Mouse (Mus musculus) neural tube, embryonic 11.5 days (tissue): ENCODE measurements around the gene Snrpd2. TPM values are rescaled to one million over a fixed set of nuclear protein-coding genes. Genes with fewer than 3 reads are reported as not detected.

Experiments
- ATAC-seq: fragments of 200-750 bp; cut with Nextera tagmentation; 2 replicates; pipeline ENCODE4 v1.8.0; 2017; ENCODE audit warnings: moderate number of reproducible peaks, mild to moderate bottlenecking, moderate TSS enrichment, moderate library complexity; ENCODE audit not compliant: insufficient read depth, low FRiP score, low TSS enrichment
- DNase-seq: peaks from one replicate; pipeline ENCODE4 v3.0.0-alpha.2; 2015; ENCODE audit warnings: low spot score
- H3K27ac ChIP-seq: fragments of 300-500 bp; sonication (generic); 2 replicates; pipeline ENCODE4 v1.5.1; 2014; ENCODE audit warnings: low read depth, mild to moderate bottlenecking, low read length
- H3K27me3 ChIP-seq: fragments of 300-500 bp; sonication (generic); 2 replicates; pipeline ENCODE4 v1.6.1; 2014; ENCODE audit warnings: mild to moderate bottlenecking, low read length, mixed read lengths; ENCODE audit not compliant: control insufficient read depth, insufficient read depth
- H3K36me3 ChIP-seq: fragments of 300-500 bp; sonication (generic); 2 replicates; pipeline ENCODE4 v1.6.1; 2014; ENCODE audit warnings: mild to moderate bottlenecking, low read length, moderate library complexity, mixed read lengths; ENCODE audit not compliant: control insufficient read depth, insufficient read depth
- H3K4me1 ChIP-seq: fragments of 300-500 bp; sonication (generic); 2 replicates; pipeline ENCODE4 v1.6.1; 2014; ENCODE audit warnings: low read length, mixed read lengths; ENCODE audit not compliant: control insufficient read depth, insufficient read depth
- H3K4me2 ChIP-seq: fragments of 300-500 bp; sonication (generic); 2 replicates; pipeline ENCODE4 v1.6.1; 2014; ENCODE audit warnings: low read depth, mild to moderate bottlenecking, moderate library complexity
- H3K4me3 ChIP-seq: fragments of 300-500 bp; sonication (generic); 2 replicates; pipeline ENCODE4 v1.5.1; 2014; ENCODE audit warnings: low read depth, low read length
- H3K9ac ChIP-seq: fragments of 300-500 bp; sonication (generic); 2 replicates; pipeline ENCODE4 v1.6.1; 2014; ENCODE audit warnings: mild to moderate bottlenecking, low read length
- H3K9me3 ChIP-seq: fragments of 300-500 bp; sonication (generic); 2 replicates; pipeline ENCODE4 v1.6.1; 2016; ENCODE audit warnings: low read length; ENCODE audit not compliant: control insufficient read depth
- WGBS: fragments of 180-500 bp; shearing (Covaris S2); extraction: QIAGEN DNeasy Blood & Tissue Kit; methylation state at CpG from one replicate; pipeline ENCODE4 v1.1.7; 2014; 5-methylcytosine and 5-hydroxymethylcytosine counted together
- polyA plus RNA-seq: library from polyadenylated mRNA; unstranded; fragments of >200 nt; fragmentation: Nextera tagmentation; extraction: Ambion mirVana; gene quantifications from 2 replicates; pipeline ENCODE4 v1.2.1, GENCODE M21; 2014

Snrpd2 gene
- polyA plus RNA-seq, 1 experiment from 2014 or later = 148 TPM

DNA sequence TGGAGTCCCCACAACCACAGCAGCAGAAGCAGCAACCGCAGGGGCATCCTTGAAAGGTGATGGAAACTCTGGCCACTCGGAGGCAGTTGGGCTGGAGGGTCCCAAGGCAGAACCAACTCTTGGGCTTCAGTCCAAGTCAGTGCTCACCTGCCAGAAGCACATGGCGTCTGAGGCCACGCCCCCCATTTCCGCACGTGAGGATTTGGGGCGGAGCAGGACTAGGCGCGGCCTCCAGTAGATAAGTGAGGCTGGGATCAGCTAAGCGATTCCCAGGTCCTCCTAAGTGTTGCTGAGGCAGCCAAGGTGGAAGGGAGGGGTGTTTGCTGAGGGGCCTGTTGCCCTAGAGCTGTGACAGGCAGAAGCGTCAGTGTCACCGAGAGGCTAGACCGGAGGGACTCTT lies 15.5 kb downstream of the Snrpd2 start:
- Histone ChIP-seq H3K4me2 (0 out of 2 replicates have a peak overlapping the region, but pooled peaks have one; percentile 2), H3K9ac (peak overlapping the region; percentile 2; the same call in 1 of the 2 replicates), H3K27ac (no peak overlapping the region), H3K36me3 (no peaks in the 10 kb centered on the region), H3K27me3 (peaks cover 17% of the 10 kb centered on the region), H3K4me1 (no peaks in the 10 kb centered on the region; the same call in 1 of the 2 replicates), H3K4me3 (no peak overlapping the region), H3K9me3 (no peaks in the 10 kb centered on the region)
- DNase-seq (no peak), ATAC-seq (0 out of 2 replicates have a peak, but pooled peaks have one; percentile 28)
- WGBS = 2% methylated on average over 13 of the region's 13 CpGs

GRCm38 (mm10) chr7:19165656-19166423 lies 16.3 kb downstream of the Snrpd2 start, which contains the start of gene Gipr:
TSS of gene Gipr (minus strand) at chr7:19166127.
- 14% methylated on average over 13 of the region's 14 CpGs for WGBS
- H3K9me3 ChIP-seq = no peaks in the 10 kb centered on the region
- H3K27me3 ChIP-seq = peaks cover 16% of the 10 kb centered on the region
- ATAC-seq (no peak), DNase-seq (peak; percentile 33)
- H3K9ac ChIP-seq = peak within 1 kb of the TSS; percentile 2; the same call in 1 of the 2 replicates
- 0 out of 2 replicates have a peak within 1 kb of the TSS, but pooled peaks have one; percentile 2 for H3K4me2 ChIP-seq
- H3K36me3 ChIP-seq = no peaks in the 10 kb centered on the region
- no peaks in the 10 kb centered on the region; the same call in 1 of the 2 replicates for H3K4me1 ChIP-seq
- no peak within 1 kb of the TSS for H3K4me3 ChIP-seq
- H3K27ac ChIP-seq = no peak within 1 kb of the TSS

- H3K4me2 ChIP-seq = no peak overlapping the region
- ATAC-seq (no peak), DNase-seq (no peak)
- 89% methylated on average over 3 of the region's 3 CpGs for WGBS
- H3K27ac ChIP-seq = no peak overlapping the region
- H3K9ac ChIP-seq = no peak overlapping the region
- H3K9me3 ChIP-seq = no peaks in the 10 kb centered on the region
- no peak overlapping the region for H3K4me3 ChIP-seq
- H3K36me3 ChIP-seq = no peaks in the 10 kb centered on the region
- H3K27me3 ChIP-seq = peaks cover 16% of the 10 kb centered on the region
- H3K4me1 ChIP-seq = no peaks in the 10 kb centered on the region; the same call in 1 of the 2 replicates
Measured at GRCm38 (mm10) chr7:19166990-19167389, 17.5 kb downstream of the Snrpd2 start.

- Histone ChIP-seq H3K9me3 (no peaks in the 10 kb centered on the region), H3K4me2 (no peak overlapping the region), H3K4me3 (no peak overlapping the region), H3K36me3 (no peaks in the 10 kb centered on the region), H3K4me1 (no peaks in the 10 kb centered on the region; the same call in 1 of the 2 replicates), H3K27ac (no peak overlapping the region), H3K27me3 (peaks cover 8% of the 10 kb centered on the region), H3K9ac (no peak overlapping the region)
- DNase-seq = no peak
- 65% methylated on average over 10 of the region's 10 CpGs for WGBS
- ATAC-seq = no peak
Measured at GRCm38 (mm10) chr7:19169506-19169905, 20.0 kb downstream of the Snrpd2 start.

DNA sequence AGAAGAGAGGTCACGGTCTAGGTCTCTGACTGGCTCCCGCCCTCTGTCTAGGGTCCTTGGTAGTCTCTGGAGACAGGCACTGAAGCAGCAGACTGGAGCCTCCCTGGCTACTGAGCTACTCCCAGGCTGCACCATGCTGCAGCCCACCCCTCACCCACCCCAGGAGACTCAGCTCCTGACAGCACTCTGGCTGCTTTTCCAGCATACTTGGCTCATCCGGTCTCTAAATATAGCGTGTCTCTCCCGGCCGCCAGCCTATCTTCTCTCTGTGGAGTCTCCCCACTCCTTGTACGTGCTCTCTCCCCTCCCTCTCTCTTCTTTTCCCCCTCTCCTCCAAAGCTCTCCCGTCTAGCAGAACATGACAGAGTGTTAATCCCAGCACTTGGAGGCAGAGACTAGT lies 20.6 kb downstream of the Snrpd2 start:
- H3K9ac ChIP-seq = no peak overlapping the region
- H3K4me2 ChIP-seq = no peak overlapping the region
- no peaks in the 10 kb centered on the region; the same call in 1 of the 2 replicates for H3K4me1 ChIP-seq
- no peaks in the 10 kb centered on the region for H3K9me3 ChIP-seq
- no peak overlapping the region for H3K27ac ChIP-seq
- DNase-seq (no peak), ATAC-seq (no peak)
- no peak overlapping the region for H3K4me3 ChIP-seq
- H3K36me3 ChIP-seq = no peaks in the 10 kb centered on the region
- H3K27me3 ChIP-seq = peaks cover 6% of the 10 kb centered on the region
- 72% methylated on average over 8 of the region's 8 CpGs for WGBS

DNA sequence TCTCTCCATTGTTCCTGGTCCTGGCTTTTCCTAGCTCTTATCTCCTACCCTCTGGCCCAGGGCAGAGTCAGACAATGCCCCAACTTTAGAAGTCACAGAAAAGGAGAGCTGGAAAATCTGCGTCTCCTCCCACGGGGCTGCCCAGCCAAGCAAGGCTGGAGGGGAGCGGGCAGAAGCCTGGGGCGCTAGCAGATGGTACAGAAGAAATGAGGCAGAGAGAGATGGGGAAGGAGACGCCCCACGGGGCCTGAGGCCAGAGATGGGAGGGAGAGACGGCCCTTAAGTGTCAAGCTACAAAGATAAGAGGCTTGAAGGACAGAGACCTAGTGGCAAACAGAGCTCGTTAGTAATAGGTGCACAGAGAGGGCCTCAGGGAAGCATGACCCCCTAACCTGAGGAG lies 22.3 kb downstream of the Snrpd2 start:
- Histone ChIP-seq H3K9me3 (no peaks in the 10 kb centered on the region), H3K4me1 (no peaks in the 10 kb centered on the region), H3K27ac (no peak overlapping the region), H3K27me3 (peaks cover 18% of the 10 kb centered on the region), H3K4me3 (no peak overlapping the region), H3K36me3 (no peaks in the 10 kb centered on the region), H3K9ac (no peak overlapping the region), H3K4me2 (no peak overlapping the region)
- ATAC-seq = no peak
- WGBS = 65% methylated on average over 8 of the region's 8 CpGs
- DNase-seq = no peak

DNA sequence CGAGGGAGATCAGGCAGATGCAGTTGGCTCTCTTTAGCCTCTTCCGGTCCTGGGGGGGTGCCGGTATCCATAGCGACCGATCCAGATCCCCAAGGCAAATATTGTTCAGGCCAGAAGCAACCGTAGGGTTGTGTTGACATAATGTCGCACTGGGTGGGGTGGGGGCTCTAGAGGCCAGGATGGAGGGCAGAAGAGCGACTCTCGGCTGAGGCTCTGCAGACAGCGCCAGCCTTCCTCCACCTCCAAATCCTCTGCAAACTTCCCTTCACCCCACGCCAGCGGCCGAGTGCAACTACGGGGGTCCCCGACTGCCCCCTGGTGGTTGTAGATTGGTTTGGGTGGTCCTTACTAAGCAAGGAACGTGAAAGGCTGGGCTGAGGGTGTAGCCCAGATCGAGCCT lies 23.4 kb downstream of the Snrpd2 start:
- Histone ChIP-seq H3K9me3 (no peaks in the 10 kb centered on the region), H3K4me3 (0 out of 2 replicates have a peak overlapping the region, but pooled peaks have one; percentile 11), H3K27ac (no peak overlapping the region), H3K36me3 (no peaks in the 10 kb centered on the region), H3K4me1 (0 out of 2 replicates have a peak, but pooled peaks cover 2% of the 10 kb centered on the region), H3K4me2 (peak overlapping the region; percentile 35), H3K9ac (no peak overlapping the region), H3K27me3 (peaks cover 28% of the 10 kb centered on the region)
- 3% methylated on average over 17 of the region's 17 CpGs for WGBS
- ATAC-seq (no peak), DNase-seq (peak; percentile 91)

DNA sequence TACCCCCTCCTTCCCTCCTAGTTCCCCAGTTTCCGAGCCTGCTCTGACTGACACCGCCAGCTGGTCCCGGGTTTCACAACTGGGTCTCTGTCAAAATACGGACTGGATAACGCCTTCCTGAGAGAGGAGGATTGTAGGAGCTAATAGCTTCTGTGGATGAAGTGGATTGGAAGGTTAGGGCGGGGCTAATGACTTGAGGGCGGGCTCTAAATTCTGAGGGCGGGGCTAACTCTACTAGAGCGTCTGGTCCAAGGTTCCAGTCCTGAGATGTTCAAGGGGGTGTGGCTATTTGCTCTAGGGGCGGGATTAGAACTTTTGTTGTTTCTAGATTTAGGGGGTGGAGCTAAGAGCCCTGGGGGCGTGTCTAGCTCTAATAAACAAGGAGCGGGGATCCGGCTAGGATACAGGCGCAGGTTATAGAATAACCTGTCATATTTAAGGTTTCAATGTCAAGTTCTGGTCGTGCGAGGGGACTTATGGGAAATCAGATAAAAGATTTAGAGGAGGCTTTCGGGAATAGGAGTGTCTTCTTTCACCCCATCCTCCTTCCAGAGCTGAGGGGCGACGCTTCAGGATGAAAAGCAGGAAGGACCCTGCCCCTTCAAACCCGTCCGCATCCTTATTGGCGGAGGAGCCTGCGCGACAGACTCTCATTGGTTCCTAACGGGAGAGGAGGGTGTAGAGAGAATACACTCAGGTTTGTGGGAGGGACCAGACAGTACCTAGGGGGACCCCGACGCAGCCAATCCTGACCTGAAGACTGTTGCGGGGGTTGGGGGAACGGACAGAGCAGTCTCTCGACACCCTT lies 26.4 kb downstream of the Snrpd2 start, which contains the start of gene Eml2:
Gene Eml2, plus strand, starts transcription at position 714 of the 808 bp plus-strand sequence.
- H3K9ac ChIP-seq = peak within 1 kb of the TSS; percentile 54
- WGBS = under 1% methylated on average over 30 of the region's 30 CpGs
- H3K27me3 ChIP-seq = peaks cover 48% of the 10 kb centered on the region
- no peaks in the 10 kb centered on the region for H3K9me3 ChIP-seq
- H3K36me3 ChIP-seq = no peaks in the 10 kb centered on the region
- ATAC-seq (peak; percentile 87), DNase-seq (peak; percentile 73)
- H3K4me3 ChIP-seq = peak within 1 kb of the TSS; percentile 35
- H3K4me1 ChIP-seq = 0 out of 2 replicates have a peak, but pooled peaks cover 2% of the 10 kb centered on the region
- no peak within 1 kb of the TSS for H3K27ac ChIP-seq
- H3K4me2 ChIP-seq = peak within 1 kb of the TSS; percentile 57
